Mouse (Mus musculus): Measurements from ENCODE around the gene Spink4.

GRCm38 (mm10) chr4:40936175-40936839, 16.5 kb downstream of the Spink4 start:
- TF ChIP-seq CEBPB (IDR thresholded peaks at IDR 0.05; ENCODE audit: insufficient read depth, poor library complexity, severe bottlenecking) (no peak), POLR2AphosphoS2 (IDR thresholded peaks at IDR 0.05; ENCODE audit: insufficient read length, low read depth) (no peak), MYOG (IDR thresholded peaks at IDR 0.05; ENCODE audit: control insufficient read depth in 1 of 3, insufficient read depth in 1 of 3, insufficient read length in 2 of 3, low read depth in 2 of 3) (no peak)

Measured in myocyte (in vitro differentiated cells).